Mouse (Mus musculus) kidney, adult 8-10 months (tissue): Measurements from ENCODE around the gene Gm49396.

Experiments
- DNase-seq, 2 experiments: peaks; one replicate each; pipeline ENCODE4 v3.0.0; 2022

Gm49396 gene

DNA sequence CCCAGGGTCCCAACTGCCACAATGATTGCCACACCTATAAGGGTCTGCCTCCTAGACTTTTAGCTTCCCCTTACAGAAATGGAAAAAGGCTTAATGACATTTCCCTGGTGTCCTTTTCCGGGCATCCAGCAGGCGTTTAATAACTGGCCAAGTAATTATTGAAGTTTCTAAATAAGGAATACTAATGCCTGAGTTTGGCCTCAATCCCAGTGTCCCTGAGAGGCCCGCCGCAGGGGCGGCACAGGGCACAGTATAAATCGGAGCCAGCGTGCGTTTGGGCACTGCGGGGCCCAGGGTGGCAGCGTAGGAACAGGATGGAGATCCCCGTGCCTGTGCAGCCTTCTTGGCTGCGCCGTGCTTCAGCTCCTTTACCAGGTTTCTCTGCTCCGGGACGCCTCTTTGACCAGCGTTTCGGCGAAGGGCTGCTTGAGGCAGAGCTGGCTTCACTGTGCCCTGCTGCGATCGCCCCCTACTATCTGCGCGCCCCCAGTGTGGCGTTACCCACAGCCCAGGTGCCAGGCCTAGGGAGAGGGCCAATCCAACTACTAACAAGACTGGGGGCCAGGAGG, 10.0 kb upstream of the Gm49396 start:
- peak in 1 of 2 experiments; percentile 46 for DNase-seq

DNA sequence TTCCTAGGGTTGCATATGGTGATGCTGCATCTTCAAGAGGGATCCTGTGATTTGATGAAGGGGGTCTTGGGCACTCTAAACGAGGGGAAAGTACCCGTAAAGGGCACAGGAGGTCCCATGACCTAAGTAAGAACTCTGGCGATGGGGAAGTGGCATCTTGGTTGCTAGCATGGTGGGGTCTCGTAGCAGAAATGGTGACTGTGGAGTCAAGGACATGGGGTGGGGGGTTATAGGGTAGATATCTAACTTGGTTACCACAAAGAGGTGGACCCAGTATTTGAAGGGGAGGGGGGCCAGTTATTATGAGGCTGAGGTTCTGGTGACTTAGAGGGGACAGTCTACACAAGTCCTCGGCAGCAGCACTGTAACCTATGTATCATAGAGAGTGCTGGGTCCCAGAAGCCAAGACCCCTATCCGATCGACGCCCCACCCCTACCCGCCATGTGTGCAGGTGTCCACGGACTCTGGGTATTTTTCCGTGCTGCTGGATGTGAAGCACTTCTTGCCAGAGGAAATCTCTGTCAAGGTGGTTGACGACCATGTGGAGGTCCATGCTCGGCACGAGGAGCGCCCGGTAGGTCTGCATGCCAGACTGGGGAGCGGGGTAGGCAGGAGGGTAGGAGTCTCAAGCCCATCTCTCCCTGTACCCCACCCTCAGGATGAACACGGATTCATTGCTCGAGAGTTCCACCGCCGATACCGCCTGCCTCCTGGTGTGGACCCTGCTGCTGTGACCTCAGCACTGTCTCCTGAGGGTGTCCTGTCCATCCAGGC, 9.1 kb upstream of the Gm49396 start:
- DNase-seq = no peak

DNA sequence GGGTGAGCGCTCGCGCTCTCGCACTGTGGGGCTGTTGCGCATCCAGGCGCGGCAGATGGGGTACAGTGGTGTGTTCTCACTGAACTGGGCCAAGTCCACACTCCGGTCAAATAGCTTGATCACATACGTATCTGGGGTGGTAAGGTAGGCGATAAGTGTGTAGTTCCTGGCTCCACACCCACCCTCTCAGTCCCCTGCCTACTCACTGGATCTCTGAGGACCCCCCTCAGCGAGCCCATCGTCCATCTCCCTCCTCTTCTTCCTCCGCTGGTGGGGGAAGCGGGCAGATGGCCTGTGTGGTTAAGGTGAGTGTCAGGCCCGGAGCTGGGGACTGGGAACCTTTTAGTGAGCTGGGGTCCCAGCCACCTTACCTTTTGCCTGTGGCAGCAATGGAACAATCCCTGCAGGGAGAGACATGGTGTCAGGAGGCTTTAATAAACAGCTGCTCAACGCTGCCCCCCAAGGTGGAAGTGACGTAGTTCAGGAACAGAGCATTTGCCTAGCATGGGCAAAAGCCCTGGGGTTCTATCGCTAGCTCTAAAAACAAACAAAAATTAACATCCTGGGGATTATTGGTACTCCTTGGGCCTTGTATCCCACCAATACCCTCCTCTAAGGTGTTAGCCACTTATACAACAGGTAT, 6.1 kb upstream of the Gm49396 start:
- peak in 1 of 2 experiments; percentile 28 for DNase-seq

DNA sequence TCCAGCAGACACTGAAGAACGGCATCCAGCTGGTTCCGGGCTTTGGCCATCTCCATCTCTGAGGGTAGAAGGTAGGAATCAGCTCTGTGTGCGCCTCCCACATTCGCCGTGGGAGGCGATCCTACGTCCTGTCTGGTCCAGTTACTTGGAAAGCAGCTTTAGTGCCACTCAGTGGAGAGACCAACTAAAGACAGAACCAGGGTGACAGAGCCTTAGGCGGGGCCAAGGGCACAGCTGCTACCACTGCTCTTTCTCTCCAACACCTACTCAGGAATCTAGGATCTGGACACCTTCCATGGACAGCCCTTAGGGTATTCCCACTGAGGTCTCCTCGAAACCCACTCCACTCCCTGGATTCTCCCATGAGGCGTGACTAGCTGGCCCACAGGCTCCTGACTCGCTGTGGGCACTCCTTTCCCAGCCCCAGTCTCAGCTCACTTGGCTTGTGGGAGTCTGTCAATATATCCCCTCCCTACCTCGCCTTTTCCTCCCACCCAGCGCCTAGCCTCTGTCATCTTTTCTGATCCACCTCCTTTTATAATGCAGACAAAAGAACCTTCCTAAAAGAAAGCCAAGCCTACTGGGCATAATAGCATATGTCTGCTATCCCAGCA, 5.1 kb upstream of the Gm49396 start:
- no peak for DNase-seq

DNA sequence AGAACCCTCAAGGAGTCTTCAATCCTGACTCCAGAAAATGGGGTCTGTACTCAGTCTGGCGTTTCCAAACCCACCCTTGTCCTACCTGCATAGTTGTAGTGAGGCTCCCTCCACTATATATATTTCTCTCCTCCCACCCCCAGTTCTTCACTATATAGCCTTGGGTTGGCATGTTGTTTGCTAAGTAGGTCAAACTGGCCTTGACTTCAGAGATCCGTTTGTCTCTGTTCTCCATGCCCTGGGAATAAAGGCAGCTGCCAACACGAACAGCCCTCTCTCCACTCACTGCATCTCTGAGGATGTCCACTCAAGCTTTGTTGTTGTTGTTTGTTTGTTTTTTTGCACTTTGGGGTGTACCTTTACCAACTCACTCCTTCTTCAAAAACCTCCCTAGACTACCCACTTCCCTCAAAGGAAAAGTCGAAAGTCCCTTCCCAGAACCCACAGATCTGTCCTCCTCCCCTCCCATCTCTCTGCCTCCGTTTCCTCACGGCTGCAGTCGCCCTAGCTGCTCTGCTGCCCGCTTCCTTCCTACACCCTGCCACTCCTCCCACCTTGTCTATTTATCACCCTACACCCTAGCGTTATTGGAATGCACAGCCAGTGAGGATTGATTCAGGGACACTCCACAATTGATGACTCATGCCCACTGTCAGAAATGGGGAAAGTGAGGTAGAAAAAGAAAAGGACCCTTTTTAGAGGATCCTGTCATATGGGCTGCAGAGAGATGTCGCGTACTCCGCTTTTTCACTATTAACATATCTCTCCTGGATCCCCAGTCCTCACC, 4.3 kb upstream of the Gm49396 start:
- no peak for DNase-seq

DNA sequence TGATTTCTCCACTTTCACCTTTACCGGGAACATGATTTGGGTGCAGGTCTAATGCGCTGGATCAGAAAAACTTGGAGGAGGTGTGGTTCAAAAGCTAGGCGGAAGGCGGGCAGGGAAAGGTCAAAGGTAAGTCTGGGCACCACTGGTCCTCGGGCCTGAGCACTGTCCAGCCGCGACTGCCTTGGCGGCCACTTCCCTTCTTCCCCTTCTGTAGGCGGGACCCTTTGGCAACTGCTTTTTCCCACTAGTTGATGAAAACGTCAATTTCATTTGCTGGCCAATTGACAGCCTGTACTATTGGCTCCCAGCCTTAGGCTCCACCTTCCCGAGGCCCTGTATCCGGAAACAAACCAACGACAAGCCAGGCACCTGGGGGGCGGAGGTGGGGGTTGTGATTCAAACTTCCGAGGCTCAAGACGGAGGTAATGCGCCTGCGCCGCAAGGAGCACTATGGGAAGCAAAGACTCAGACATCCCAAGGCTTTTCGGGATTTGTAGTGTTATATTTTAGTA, 3.6 kb upstream of the Gm49396 start, which contains the start of gene Lin37:
Gene Lin37 (minus strand): TSS at position 396 of the 512 bp plus-strand sequence.
- peak; percentile 99 to 100 for DNase-seq

DNA sequence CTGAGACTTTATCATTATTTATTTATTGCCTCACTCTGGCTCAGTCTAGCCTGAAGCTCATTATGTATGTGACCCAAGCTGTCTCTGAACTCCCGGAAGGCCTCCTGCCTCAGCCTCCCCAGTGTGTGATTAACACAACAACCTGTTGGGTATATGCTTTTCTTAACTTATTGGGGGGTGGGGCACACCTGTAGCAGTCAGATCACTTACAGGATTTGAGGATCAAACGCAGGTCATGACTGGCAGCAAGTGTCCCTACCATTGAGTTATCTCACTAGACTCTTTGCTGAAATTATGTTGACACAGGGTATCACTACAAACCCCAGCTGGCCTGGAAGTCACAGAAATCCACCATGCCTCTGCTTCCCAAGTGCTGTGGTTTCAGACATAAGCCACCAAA, 2.8 kb upstream of the Gm49396 start:
- no peak for DNase-seq

DNA sequence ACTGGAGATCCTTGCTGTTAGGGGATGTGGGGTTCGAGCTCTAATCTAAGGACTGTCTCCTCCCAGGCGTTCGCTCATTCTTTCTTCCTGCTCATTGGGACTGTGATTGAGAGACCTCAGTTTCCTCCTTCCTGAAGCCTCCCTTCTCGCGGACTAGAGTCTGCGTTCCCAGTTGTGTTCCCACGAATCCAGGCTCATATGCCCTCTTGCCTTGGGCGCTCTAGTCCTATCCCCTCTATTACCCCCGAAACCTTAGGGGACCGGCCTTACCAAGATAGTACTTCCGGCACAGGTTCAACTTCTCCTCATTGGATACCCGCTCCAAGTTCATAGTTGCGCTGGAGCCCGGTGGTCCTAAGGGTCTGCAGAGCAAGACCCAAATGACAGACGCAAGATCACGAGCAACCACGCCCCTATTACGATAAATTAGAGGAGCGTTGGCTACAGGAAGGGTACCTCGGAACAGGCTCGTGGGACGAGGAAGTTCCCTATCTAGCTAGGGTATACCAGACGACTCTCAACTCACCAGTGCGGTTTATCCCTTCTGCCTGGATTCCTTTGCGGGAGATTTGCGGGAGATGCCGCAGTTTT, 523 bp upstream of the Gm49396 start:
- no peak for DNase-seq

DNA sequence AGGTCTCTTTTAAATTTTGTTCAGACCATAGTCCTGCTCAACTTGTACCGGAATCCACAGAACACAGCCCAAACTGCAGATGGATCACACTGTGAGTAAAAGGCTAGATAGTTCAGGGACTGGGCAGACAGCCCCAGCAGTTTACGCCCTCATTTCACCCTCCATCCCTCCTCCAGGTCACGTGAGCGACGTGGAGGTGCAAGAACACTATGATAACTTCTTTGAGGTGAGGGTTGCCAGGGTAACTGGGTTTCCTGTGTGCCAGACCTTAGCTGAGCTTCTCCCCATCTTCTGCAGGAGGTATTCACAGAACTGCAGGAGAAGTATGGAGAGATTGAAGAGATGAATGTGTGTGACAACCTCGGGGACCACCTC, 749 bp downstream of the Gm49396 start:
- no peak for DNase-seq

DNA sequence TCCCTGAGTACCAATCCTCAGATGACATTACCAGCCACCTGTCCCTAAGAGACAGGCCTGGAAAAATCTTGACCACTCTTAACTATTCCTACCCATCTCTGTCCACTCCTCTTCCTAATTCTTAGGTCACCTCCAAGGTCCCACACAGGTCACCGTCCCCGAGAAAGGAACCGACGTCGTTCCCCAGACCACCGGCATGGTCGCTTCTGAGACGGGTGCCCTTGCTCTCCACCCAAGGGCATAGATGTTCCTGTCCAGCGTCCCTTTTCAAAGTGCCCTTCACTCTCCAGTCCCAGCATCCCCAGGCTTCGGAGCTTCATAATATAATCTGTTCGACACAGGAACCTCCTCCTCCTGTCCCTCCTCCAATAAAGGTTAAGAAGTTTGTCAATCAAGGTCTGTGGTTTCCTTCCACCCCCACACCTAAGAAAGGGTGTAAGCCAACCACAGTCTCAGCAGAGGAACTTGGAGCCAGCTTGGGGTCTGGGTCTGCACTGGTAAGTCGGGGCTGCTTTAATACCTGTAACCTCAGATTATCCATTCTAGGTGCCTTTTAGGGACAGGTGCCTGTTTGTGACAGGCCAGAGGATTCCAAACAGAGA, 1.9 kb downstream of the Gm49396 start, which contains the start of gene Igflr1:
Gene Igflr1 (plus strand): TSS at position 458 of the 602 bp plus-strand sequence.
- no peak for DNase-seq

DNA sequence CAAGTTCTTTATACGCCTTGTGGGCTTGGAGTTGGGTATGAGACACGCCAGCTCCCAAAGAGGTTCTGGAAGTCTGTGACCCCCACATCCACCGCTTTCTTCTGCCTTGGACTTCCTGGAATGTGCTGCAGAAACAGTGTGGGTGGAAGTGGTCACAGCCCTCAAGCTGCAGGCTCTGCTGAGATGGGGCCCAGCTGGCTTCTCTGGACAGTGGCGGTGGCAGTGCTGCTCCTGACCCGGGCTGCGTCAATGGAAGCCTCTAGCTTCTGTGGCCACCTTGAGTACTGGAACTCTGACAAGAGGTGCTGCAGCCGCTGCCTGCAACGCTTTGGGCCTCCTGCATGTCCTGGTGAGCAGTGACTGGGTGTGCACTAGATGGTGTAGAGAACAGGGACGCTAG, 2.9 kb downstream of the Gm49396 start:
- DNase-seq = no peak

DNA sequence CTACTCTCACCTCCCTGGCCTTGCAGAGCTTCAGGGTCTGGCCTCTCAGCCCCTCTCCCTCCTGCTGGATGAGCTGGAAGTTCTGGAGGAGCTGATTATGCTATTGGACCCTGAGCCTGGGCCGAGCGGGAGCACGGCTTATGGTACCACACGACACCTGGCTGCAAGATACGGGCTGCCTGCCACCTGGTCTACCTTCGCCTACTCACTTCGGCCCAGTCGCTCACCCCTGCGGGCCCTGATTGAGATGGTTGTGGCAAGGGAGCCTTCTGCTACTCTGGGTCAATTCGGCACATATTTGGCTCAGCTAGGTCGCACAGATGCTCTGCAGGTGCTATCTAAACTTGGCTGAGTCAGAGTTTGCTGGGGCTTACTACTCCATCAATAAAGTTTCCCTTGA, 4.4 kb downstream of the Gm49396 start:
- no peak for DNase-seq

DNA sequence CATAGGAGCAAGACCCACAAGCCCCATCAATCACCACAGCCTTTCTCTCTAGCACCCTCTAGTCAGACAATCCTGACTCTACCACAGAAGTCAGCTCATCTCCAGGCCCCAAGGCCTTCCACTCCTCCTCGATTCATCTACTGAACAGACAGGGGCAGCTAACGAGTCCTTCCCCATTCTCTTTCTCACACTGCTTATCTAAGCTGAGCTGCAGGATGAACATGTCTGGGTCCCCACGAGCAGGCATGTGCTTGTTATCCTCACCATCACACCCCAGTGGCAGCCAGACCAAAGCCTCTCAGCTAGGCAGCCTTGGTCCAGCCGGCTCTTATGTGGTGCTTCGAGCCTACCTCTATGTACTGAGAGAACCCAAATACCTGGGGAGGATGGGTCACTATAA, 9.2 kb downstream of the Gm49396 start:
- no peak for DNase-seq

DNA sequence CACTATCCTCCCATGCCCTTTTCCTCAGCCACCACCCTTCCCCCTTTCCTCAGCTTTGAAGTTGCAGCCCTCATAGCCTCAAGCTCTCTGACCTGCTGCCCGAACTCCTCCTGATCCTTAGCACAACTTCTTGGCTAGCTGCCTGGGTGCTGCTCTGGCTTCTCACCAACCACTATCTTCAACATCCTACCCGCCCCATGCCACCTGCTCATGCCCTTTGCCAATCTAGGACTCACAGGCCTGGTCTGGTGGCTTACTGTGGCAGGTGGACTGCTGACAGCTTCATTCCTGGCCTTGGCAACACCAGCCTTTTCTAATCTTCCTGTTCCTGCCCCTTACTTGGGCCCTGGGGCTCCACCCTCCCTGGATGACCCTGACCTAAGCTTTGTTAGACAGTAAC, 9.8 kb downstream of the Gm49396 start:
- DNase-seq = peak; percentile 76 to 85

DNA sequence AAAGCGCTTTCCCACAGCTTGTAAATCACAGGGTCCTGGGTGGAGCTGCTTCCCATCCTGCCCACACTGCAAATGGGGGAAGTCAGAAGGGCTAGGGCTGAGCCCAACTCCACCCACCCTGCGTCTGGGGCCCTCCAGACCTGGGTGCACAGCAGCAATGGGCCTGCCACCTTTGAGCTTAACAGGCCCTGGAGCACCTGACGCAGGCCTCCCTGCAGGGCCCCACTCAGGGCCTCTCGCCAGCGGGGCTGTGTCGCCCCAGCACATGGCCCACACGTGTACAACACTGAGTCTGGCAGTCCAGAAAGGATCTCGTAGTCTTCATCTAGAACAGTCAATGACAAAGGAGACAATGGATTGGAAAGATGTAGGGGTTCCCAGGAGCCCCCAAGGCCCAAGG, 16.8 kb downstream of the Gm49396 start:
- DNase-seq = no peak

DNA sequence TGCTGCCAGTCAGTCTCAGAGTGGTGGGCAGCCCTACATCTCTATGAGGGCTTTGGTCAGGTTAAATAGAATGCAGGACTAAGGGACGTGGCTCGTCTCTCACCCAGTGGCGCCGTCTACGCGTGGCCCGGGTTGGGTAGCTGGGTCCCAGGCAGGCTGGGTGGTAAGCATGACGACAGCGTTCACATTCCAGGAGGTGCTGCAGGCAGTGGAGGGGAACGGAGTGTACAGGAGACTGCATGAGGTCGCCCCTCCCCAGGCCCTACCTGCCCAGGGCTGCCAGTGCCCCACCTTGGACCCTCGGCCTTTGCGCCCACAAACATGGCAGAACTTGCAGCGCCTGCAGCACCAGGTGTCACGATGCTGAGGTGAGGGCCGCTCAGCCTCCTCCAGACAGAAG, 18.4 kb downstream of the Gm49396 start:
- DNase-seq = no peak

DNA sequence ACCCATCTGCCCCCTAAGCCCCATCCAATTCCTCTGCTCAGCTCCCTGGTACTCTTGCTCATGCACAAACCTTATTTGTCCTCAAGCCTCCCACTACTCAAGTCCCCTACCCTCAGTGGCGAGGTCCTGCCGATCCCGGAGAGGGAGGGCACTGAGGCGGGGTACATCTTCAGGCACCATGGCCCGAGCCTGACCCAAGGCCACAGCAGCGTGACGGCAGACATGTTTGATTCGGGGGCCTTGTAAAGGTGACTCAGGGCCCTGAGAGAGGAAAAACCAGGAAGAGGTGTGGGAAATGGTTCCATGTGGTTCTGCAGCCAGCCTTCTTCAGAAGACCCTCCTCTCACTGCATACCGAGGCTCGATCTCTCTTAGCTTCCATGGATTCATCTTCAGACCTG, 21.2 kb downstream of the Gm49396 start:
- no peak for DNase-seq

DNA sequence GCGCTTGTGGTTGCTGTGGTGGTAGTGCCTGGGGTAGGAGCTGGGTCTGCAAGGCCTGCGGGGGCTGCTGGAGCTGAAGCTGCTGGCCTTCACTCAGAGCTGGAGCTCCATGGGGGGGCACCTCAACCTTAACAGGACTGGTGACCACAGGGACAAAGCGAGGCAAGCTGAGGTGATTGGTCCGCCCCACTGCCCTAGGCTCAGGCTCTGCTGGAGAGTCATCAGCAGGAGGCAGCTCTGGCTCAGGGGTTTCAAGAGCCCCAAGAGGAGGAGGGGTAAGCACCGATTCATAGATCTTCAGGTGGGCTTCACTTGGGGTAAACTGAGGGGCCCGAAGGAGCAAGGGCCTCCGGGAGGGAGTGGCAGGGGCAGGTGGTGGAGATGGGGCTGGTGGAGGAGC, 22.0 kb downstream of the Gm49396 start:
- no peak for DNase-seq

DNA sequence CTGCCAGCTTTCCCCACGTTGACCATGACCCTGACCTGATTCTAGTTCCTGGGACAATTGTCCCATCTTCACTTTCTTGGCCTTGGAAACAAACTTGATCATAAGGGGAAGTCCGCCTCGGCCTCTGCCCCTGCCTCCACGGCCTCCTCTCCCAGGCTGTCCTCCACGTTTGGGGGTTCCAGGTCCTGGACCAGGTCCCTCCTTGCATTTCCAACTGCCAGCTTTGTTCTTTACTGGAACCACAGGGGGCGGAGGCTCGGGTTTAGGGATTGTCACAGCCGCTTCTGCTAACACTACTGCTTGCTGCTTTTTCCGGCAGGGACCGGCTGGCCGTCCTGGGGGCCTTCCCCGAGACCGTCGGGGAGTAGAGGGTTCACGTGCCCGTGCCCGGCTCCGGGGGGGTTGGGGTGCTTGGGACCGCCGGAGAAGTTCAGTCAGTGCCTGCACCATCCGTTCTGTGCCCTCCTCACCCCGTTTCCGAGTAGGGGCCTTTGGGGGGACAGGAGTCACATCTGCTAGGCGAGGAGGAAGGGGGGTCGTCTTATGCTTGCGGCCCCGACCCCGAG, 23.4 kb downstream of the Gm49396 start:
- no peak for DNase-seq

DNA sequence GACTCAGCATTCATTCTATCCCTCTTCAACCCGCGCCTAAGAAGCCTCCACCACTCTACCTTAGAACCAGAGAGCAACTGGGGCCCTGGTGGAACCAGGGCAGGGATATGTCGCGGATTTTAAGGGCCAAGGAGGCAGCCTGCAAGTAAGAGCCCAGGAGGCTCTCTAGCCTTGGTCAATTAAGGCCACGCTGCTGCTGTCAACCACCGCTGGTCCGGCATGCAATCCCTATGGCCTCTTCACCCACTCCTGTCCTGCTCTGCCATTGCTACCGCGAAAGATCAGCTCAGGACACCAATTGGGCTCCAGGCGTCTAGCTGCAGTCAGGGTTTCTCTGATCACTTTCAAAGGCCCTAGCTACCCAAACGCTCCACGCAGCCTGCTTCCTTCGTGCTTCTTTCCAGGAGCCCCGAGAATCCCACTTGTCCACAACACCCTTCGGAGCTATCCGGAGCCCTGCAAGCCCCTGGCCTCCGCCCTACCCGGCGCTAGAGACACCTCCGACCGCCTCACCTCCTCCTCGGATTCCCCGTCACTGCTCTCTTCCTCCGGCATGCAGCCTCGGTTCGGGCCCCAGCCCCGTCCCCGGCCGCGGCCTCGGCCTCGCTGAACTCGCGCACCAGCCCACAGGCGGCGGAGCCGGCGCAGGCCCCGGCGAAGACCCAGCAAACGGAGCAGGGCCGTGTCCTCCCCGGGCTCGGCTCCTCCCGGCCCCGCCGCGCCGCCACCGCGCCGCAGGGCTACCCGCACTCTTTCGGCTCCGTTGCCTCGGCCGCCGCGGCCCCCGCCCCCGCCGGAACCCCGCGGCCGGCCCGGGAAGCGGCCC, 24.9 kb downstream of the Gm49396 start:
- DNase-seq = peak; percentile 42 to 48
